1 mouse cellular context compared by ENCODE assay signal in the genomic region with DNA sequence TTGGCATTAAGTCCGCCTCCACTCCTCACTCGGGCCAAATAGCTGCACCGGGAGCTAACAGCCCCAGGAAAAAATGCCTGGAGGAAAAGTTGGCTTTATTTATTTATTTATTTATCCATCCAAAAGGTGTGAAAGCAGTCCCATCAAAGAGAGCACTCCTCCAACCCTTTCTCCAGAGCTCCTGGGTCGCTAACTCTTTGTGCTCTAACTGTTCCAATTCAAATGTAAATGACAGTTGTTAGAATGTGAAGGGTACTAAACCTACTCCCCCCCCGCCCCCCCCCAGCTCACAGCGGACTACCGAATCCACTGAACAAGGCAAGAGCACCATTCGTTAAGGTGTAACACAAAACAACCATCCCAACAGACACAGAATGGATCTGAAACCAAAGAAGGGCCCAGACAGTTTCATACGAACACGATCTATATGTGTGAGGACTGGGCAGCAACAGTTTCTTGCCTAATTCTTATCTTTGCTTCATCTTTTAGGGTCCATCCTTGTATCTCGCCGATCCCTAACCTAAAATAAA.
TF ChIP-seq lines count a peak whose summit lies in the region.

No protein-coding gene starts in this region.

TF ChIP-seq in CH12.LX, 34 proteins besides CTCF, POLR2A, EP300 and RAD21 (continued from another document):
- TF ChIP-seq E2F4 (IDR thresholded peaks at IDR 0.05; ENCODE audit: insufficient replicate concordance, low read depth, low read length) (no peak), JUND (conservative IDR thresholded peaks at IDR 0.05; ENCODE audit: low read depth, low read length) (no peak), CHD1 (IDR thresholded peaks at IDR 0.05; ENCODE audit: low read depth, low read length) (no peak), BHLHE40 (IDR thresholded peaks at IDR 0.05; ENCODE audit: low read depth, low read length) (no peak), TBP (conservative IDR thresholded peaks at IDR 0.05; ENCODE audit: low read depth, low read length) (no peak), MXI1 (IDR thresholded peaks at IDR 0.05; ENCODE audit: low read depth, low read length) (no peak), MEF2A (IDR thresholded peaks at IDR 0.05; ENCODE audit: borderline replicate concordance, low read depth, low read length) (no peak), SMC3 (IDR thresholded peaks at IDR 0.05; ENCODE audit: low read depth, low read length) (no peak), POLR2AphosphoS2 (IDR thresholded peaks at IDR 0.05; ENCODE audit: low read depth, low read length) (no peak), PAX5 (IDR thresholded peaks at IDR 0.05; ENCODE audit: low read length) (no peak), GABPA (IDR thresholded peaks at IDR 0.05; ENCODE audit: insufficient replicate concordance, low read depth, low read length) (no peak)
